Mouse (Mus musculus) A20 (cell line): ENCODE results near the gene Grid2.

Experiments used
- DNase-seq: peaks from one replicate; pipeline ENCODE4 v3.0.0-alpha.2; 2011; ENCODE audit warnings: low read depth, low spot score

Grid2 gene

GRCm38 (mm10) chr6:64729231-64730011, 1473.7 kb downstream of the Grid2 start:
- DNase-seq = no peak

DNA sequence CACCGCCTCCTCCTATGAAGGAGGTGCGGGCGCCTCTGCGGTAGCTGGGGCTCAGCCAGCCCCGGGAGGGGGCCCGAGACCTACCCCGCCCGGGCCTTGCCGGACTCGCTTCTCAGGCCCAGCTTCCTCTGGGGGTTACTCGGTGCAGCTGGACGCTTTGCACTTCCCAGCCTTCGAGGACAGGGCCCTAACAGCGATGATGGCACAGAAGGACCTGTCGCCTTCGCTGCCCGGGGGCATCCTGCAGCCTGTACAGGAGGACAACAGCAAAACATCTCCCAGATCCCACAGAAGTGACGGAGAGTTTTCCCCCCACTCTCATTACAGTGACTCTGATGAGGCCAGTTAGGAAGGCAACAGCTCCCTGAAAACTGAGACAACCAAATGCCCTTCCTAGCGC, 1474.4 kb downstream of the Grid2 start:
- DNase-seq = no peak

- no peak for DNase-seq
Measured at GRCm38 (mm10) chr6:64730506-64731020, 1474.9 kb downstream of the Grid2 start.

GRCm38 (mm10) chr6:64731126-64731525, 1475.5 kb downstream of the Grid2 start:
- no peak for DNase-seq

DNA sequence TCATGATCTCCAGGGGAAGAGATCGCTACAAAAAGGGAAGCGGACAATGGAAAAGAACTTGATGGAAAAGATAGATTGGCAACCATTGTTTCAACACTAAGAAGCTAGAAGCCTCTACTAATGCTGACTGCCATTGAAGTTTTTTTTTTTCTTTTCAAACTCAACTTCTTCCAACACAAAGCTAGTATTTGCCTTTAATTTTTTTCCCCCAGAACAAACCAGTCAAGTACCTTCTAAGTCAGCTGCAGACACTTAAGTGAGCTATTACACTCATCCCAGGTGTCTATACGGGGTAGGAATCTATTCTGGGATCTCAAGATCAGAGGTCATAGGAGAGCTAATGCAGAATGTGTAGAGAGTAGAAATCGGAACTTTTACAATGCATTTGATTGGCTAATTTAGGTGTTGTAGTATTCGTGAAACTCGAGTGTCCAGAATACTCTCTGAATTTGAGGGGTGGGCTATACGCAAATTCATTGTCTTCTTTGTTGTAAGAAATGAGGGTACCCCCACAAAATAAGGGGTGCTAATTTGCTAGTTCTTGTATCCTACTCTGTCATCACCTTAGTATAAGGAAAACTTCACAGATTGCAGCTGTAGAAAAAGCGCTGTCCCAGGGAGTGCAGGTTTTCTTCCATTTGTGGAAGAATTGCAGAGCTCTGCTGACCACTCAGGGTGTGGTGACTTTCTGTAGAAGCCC, 1476.1 kb downstream of the Grid2 start:
- DNase-seq = no peak

GRCm38 (mm10) chr6:64733311-64733710, 1477.6 kb downstream of the Grid2 start:
- DNase-seq = no peak

- DNase-seq = no peak
Measured at GRCm38 (mm10) chr6:64734441-64735320, 1479.0 kb downstream of the Grid2 start.

DNA sequence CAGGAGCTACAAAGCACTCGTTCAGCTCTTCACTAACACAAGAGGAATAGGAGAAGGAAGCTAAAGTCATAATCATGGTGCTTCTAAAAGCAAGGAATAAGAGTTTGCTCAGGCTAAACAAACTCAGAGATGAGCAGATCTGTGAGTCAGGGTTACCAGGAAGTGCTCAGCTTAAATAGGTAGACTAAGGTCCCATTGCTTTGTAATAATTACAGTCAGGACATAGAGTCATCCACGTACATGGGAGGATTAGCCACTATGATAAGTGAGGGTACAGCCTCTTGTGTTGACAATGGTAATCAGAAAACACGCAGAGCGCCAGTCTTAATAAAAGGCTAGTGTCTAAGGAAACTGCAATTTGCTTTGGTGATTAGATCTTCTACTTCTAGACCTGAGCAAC, 1480.6 kb downstream of the Grid2 start:
- no peak for DNase-seq

DNA sequence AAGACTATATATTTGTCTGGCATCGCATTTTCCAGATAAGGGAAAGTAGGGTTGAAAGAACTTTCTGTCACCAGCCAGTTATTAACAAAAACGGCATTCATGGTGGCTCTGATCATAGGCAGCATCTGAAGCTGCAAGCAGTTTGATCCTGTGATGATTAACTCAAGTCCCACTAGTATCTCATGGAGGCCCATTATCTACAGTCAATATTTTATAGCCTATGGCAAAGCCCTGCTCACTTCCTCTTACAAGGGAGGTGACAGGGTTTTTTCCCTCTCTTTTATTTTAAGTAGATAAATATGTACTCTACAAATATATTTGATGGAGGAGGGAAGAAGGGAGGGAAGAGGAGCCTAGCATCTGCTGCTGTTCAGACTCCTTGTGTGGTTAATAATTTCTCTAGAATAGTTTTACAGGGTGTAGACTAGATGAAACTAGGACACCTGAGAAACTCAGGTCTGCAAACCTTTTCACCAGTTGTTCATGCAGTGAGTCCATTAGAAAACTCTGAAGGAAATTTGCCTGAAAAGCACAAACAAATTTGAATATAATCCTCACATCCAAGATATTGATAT, 1487.3 kb downstream of the Grid2 start:
- DNase-seq = no peak
